Mouse (Mus musculus) 416B (cell line): ENCODE measurements around the gene Aqp9.
"Not testable (repeated sequence)": the region's sequence is repeated elsewhere in the genome, so short reads cannot be mapped to it uniquely, and the experiment has no call there.

ENCODE experiments used
- DNase-seq: peaks from one replicate; pipeline ENCODE4 v3.0.0; 2011; ENCODE audit warnings: low read depth

Gene Aqp9

GRCm38 (mm10) chr9:71138936-71139335 lies 29.5 kb downstream of the Aqp9 start:
- no peak for DNase-seq

- no peak for DNase-seq
These were observed 31.1 kb downstream of the Aqp9 start for GRCm38 (mm10) chr9:71137267-71137945.

GRCm38 (mm10) chr9:71135073-71135472 lies 33.4 kb downstream of the Aqp9 start:
- DNase-seq, result no peak

GRCm38 (mm10) chr9:71133190-71133589 lies 35.3 kb downstream of the Aqp9 start:
- no peak for DNase-seq

- DNase-seq, result no peak
These were observed 36.7 kb downstream of the Aqp9 start for GRCm38 (mm10) chr9:71131822-71132221.

- peak; percentile 91 for DNase-seq
These were observed 39.6 kb downstream of the Aqp9 start for GRCm38 (mm10) chr9:71128911-71129310.

- DNase-seq, result peak; percentile 56
These were observed 42.3 kb downstream of the Aqp9 start for GRCm38 (mm10) chr9:71126205-71126604.

- DNase-seq, result not testable (repeated sequence)
These were observed 45.4 kb downstream of the Aqp9 start for GRCm38 (mm10) chr9:71123095-71123494.

- DNase-seq, result no peak
These were observed 47.6 kb downstream of the Aqp9 start for GRCm38 (mm10) chr9:71120924-71121323.

GRCm38 (mm10) chr9:71113166-71113565 lies 55.3 kb downstream of the Aqp9 start:
- DNase-seq, result no peak

GRCm38 (mm10) chr9:71103521-71103920 lies 65.0 kb downstream of the Aqp9 start:
- no peak for DNase-seq

GRCm38 (mm10) chr9:71094066-71094465 lies 74.4 kb downstream of the Aqp9 start:
- no peak for DNase-seq

GRCm38 (mm10) chr9:71092038-71092437 lies 76.4 kb downstream of the Aqp9 start:
- peak; percentile 68 for DNase-seq

GRCm38 (mm10) chr9:71079201-71079600 lies 89.3 kb downstream of the Aqp9 start:
- DNase-seq, result no peak

- peak; percentile 64 for DNase-seq
These were observed 91.1 kb downstream of the Aqp9 start for GRCm38 (mm10) chr9:71077251-71077825.

- DNase-seq, result no peak
These were observed 92.3 kb downstream of the Aqp9 start for GRCm38 (mm10) chr9:71076201-71076648.

- peak; percentile 53 for DNase-seq
These were observed 94.7 kb downstream of the Aqp9 start for GRCm38 (mm10) chr9:71073831-71074230.

- DNase-seq, result peak; percentile 62
These were observed 95.4 kb downstream of the Aqp9 start for GRCm38 (mm10) chr9:71073076-71073475.

GRCm38 (mm10) chr9:71072502-71072901 lies 96.0 kb downstream of the Aqp9 start:
- no peak for DNase-seq

GRCm38 (mm10) chr9:71071581-71072330 lies 96.7 kb downstream of the Aqp9 start:
- no peak for DNase-seq

GRCm38 (mm10) chr9:71070628-71071027 lies 97.9 kb downstream of the Aqp9 start:
- no peak for DNase-seq

- DNase-seq, result no peak
These were observed 99.6 kb downstream of the Aqp9 start for GRCm38 (mm10) chr9:71068866-71069390.

GRCm38 (mm10) chr9:71067156-71067555 lies 101.3 kb downstream of the Aqp9 start:
- DNase-seq, result no peak
